ENCODE assay signal across 8 mouse cellular contexts in genomic region chr4:24897851-24898515, GRCm38 (mm10). TPM values are rescaled to one million over a fixed set of nuclear protein-coding genes. Genes with fewer than 3 reads are reported as not detected.
DNase-seq lines count a peak whose midpoint lies in the region; ATAC-seq and TF ChIP-seq lines count a peak whose summit lies in the region.

TSS of gene Ndufaf4 (plus strand) at chr4:24898083.

- no peaks in the 10 kb centered on the region for H3K9me3 ChIP-seq in embryonic facial prominence, embryonic 15.5 days (replicated peaks)
- H3K9me3 ChIP-seq in limb, embryonic 14.5 days (ENCODE audit: control insufficient read depth, low read length): no peaks in the 10 kb centered on the region
- H3K9me3 ChIP-seq in midbrain, postnatal 0 days (ENCODE audit: low read length): no peaks in the 10 kb centered on the region

- H3K4me1 ChIP-seq in bone marrow, adult 2 months (ENCODE audit: control insufficient read depth, insufficient read depth, low read length): no peaks in the 10 kb centered on the region; the same call in 1 of the 2 replicates
- peaks cover 10% of the 10 kb centered on the region for H3K4me1 ChIP-seq in embryonic facial prominence, embryonic 15.5 days
- H3K4me1 ChIP-seq in limb, embryonic 14.5 days (ENCODE audit: control insufficient read depth, insufficient read depth, low read length): peaks cover 7% of the 10 kb centered on the region
- no peaks in the 10 kb centered on the region for H3K4me1 ChIP-seq in midbrain, postnatal 0 days (ENCODE audit: insufficient read depth, low read length)

- WGBS in bone marrow, adult 2 months: under 1% methylated on average over 58 of the region's 58 CpGs
- under 1% methylated on average over 58 of the region's 58 CpGs for WGBS in embryonic facial prominence, embryonic 15.5 days
- under 1% methylated on average over 58 of the region's 58 CpGs for WGBS in limb, embryonic 14.5 days
- under 1% methylated on average over 58 of the region's 58 CpGs for WGBS in midbrain, postnatal 0 days

- H3K9ac ChIP-seq in embryonic facial prominence, embryonic 15.5 days: peak within 1 kb of the TSS; percentile 80
- peak within 1 kb of the TSS; percentile 76 for H3K9ac ChIP-seq in limb, embryonic 14.5 days (ENCODE audit: low read depth, low read length, severe bottlenecking)
- H3K9ac ChIP-seq in midbrain, postnatal 0 days (replicated peaks; ENCODE audit: low read length, poor library complexity, severe bottlenecking): peak within 1 kb of the TSS; percentile 54

- peak; percentile 52; the same call in 1 of the 2 replicates for TF ChIP-seq POLR2A in bone marrow, adult 2 months (IDR thresholded peaks at IDR 0.05; ENCODE audit: borderline replicate concordance, control insufficient read depth, low read depth, low read length)
- peak; percentile 43; the same call in 1 of the 2 replicates for TF ChIP-seq POLR2A in limb, embryonic 14.5 days (IDR thresholded peaks at IDR 0.05; ENCODE audit: borderline replicate concordance, extremely low read depth, insufficient read depth, insufficient read length)

- peak within 1 kb of the TSS; percentile 79 for H3K4me3 ChIP-seq in bone marrow, adult 2 months (replicated peaks; ENCODE audit: control insufficient read depth, low read depth, low read length)
- H3K4me3 ChIP-seq in embryonic facial prominence, embryonic 15.5 days (replicated peaks): peak within 1 kb of the TSS; percentile 86
- H3K4me3 ChIP-seq in limb, embryonic 14.5 days (replicated peaks; ENCODE audit: low read length): peak within 1 kb of the TSS; percentile 90
- H3K4me3 ChIP-seq in midbrain, postnatal 0 days (ENCODE audit: low read depth, low read length): peak within 1 kb of the TSS; percentile 70

- peak; percentile 91 for TF ChIP-seq CTCF in bone marrow, adult 2 months (IDR thresholded peaks at IDR 0.05; ENCODE audit: control insufficient read depth, insufficient read depth, low read length)
- TF ChIP-seq CTCF in midbrain, postnatal 0 days (IDR thresholded peaks at IDR 0.05): peak; percentile 98

- ATAC-seq in embryonic facial prominence, embryonic 15.5 days (ENCODE audit: insufficient number of reproducible peaks, low FRiP score, low TSS enrichment, low read depth): peak; percentile 97
- ATAC-seq in limb, embryonic 14.5 days (ENCODE audit: low FRiP score, low read depth): peak; percentile 96
- ATAC-seq in midbrain, postnatal 0 days (ENCODE audit: low FRiP score): peak; percentile 98

- H3K4me2 ChIP-seq in embryonic facial prominence, embryonic 15.5 days (replicated peaks): peak within 1 kb of the TSS; percentile 81
- peak within 1 kb of the TSS; percentile 80 for H3K4me2 ChIP-seq in limb, embryonic 14.5 days (replicated peaks; ENCODE audit: low read depth, low read length, severe bottlenecking)
- peak within 1 kb of the TSS; percentile 71 for H3K4me2 ChIP-seq in midbrain, postnatal 0 days (ENCODE audit: low read depth, low read length, poor library complexity, severe bottlenecking)

- H3K36me3 ChIP-seq in embryonic facial prominence, embryonic 15.5 days: peaks cover 8% of the 10 kb centered on the region; the same call in 1 of the 2 replicates
- 0 out of 2 replicates have a peak, but pooled peaks cover 8% of the 10 kb centered on the region for H3K36me3 ChIP-seq in limb, embryonic 14.5 days (ENCODE audit: control insufficient read depth, insufficient read depth, low read length)
- H3K36me3 ChIP-seq in midbrain, postnatal 0 days (ENCODE audit: insufficient read depth, low read length): no peaks in the 10 kb centered on the region

- no peaks in the 10 kb centered on the region for H3K27me3 ChIP-seq in embryonic facial prominence, embryonic 15.5 days
- no peaks in the 10 kb centered on the region for H3K27me3 ChIP-seq in limb, embryonic 14.5 days (ENCODE audit: control insufficient read depth, insufficient read depth, low read length)
- no peaks in the 10 kb centered on the region for H3K27me3 ChIP-seq in midbrain, postnatal 0 days (ENCODE audit: insufficient read depth, low read length)

- peak; percentile 91 for DNase-seq in 416B (ENCODE audit: low read depth)
- DNase-seq in heart, adult 8-10 months (ENCODE audit: low spot score): peak; percentile 96
- peak; percentile 98 for DNase-seq in kidney, adult 9 months
- peak; percentile 88 for DNase-seq in limb, embryonic 14.5 days (ENCODE audit: low spot score)
- DNase-seq in midbrain, postnatal 0 days (ENCODE audit: low spot score): peak; percentile 94
- peak; percentile 95 to 98 for DNase-seq in spleen, postnatal 14 days (ENCODE audit: low spot score in 2 of 2)

- no peak within 1 kb of the TSS; the same call in 1 of the 2 replicates for H3K27ac ChIP-seq in bone marrow, adult 2 months (ENCODE audit: control insufficient read depth, insufficient read depth, low read depth, low read length, poor library complexity)
- peak within 1 kb of the TSS; percentile 44; the same call in 1 of the 2 replicates for H3K27ac ChIP-seq in embryonic facial prominence, embryonic 15.5 days (replicated peaks)
- H3K27ac ChIP-seq in limb, embryonic 14.5 days (replicated peaks; ENCODE audit: low read depth, low read length): no peak within 1 kb of the TSS
- no peak within 1 kb of the TSS for H3K27ac ChIP-seq in midbrain, postnatal 0 days (ENCODE audit: low read depth, low read length)

RNA-seq across cellular contexts. Expression of gene Ndufaf4, which starts in this region (rescaled TPM):
- polyA plus RNA-seq in bone marrow, adult 2 months (2011; ENCODE audit: insufficient read depth, insufficient read length, low replicate concordance, missing spikeins): 7.4 and 11.7 TPM in 2 replicates
- polyA plus RNA-seq in embryonic facial prominence, embryonic 15.5 days (2015; fragmentation: Nextera tagmentation; extraction: Ambion mirVana): 38.8 and 40.6 TPM in 2 replicates
- total RNA-seq in heart, adult 8-10 months (2022): 10 to 100 TPM; 58.1 to 71.7 (median 66.7) TPM
- polyA plus RNA-seq in limb, embryonic 14.5 days (2012; rRNA removed): 9.0 and 12.5 TPM in 2 replicates
- 41.9 and 46.1 TPM in 2 replicates for polyA plus RNA-seq in limb, embryonic 14.5 days (2014; fragmentation: Nextera tagmentation; extraction: Ambion mirVana)
- total RNA-seq in midbrain, postnatal 0 days (2014; rRNA removed): 19.0 and 22.0 TPM in 2 replicates
- polyA plus RNA-seq in midbrain, postnatal 0 days (2015; fragmentation: Nextera tagmentation; extraction: Ambion mirVana): 72.2 and 77.0 TPM in 2 replicates
